Mouse (Mus musculus): ENCODE measurements around the gene Hs1bp3.

GRCm38 (mm10) chr12:8299143-8300110, 13.8 kb upstream of the Hs1bp3 start:
- no peak for TF ChIP-seq CTCF (IDR thresholded peaks at IDR 0.05; ENCODE audit: insufficient read depth, low read depth, low read length)
- TF ChIP-seq POLR2A (IDR thresholded peaks at IDR 0.05; ENCODE audit: insufficient read depth, low read depth, low read length), result no peak
